Comparison of ENCODE assay signal across 16 mouse cellular contexts in the genomic region with DNA sequence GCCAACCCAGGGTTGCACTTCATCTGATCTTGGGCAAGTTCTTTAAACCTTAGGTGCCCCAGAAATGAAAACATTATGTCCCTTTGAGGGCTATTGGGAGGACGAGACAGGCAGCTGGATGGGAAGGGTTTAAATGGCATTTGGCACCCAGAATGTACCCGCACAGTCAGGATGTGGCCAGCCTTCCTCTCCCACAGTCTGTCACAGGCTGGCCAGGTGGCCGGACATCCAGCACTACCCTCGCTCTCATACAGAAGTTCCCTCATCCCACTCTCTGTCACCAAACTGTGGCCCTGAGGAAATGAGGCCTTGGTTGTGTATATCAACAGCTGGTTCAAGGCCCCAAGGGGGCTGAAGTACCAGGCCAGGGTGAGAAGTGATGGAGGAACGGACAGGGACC.
"Had no signal": no experiment of that assay in that cellular context is flagged by ENCODE, and none has a peak within 500 bp of the region (broad histone marks: within the 10 kb centered on the region; RNA-seq: fewer than 3 reads in every experiment).

No protein-coding gene starts in this region.

- ATAC-seq: midbrain, embryonic 13.5 days; midbrain, embryonic 16.5 days had no signal

- H3K4me3 ChIP-seq: left cerebral cortex, adult 2 months; liver, embryonic 13.5 days; midbrain, embryonic 13.5 days; myocyte; neural tube, embryonic 13.5 days had no signal

- H3K27me3 ChIP-seq: midbrain, embryonic 13.5 days; neural tube, embryonic 13.5 days had no signal

- DNase-seq: kidney, adult 18-20 months; kidney, adult 9 months; kidney, postnatal 14 days; kidney, postnatal 4 days; layer of hippocampus, postnatal 36 days; liver, embryonic 13.5 days; lung, adult 2 months; lung, postnatal 14 days; retina, postnatal 1 day; right cerebral cortex, postnatal 4 days; thymus, postnatal 36 days had no signal

- H3K9me3 ChIP-seq: liver, embryonic 13.5 days; midbrain, embryonic 13.5 days; neural tube, embryonic 13.5 days had no signal

- H3K4me2 ChIP-seq: liver, embryonic 13.5 days; midbrain, embryonic 13.5 days; neural tube, embryonic 13.5 days had no signal

- H3K9ac ChIP-seq: liver, embryonic 13.5 days; midbrain, embryonic 13.5 days; neural tube, embryonic 13.5 days had no signal

- H3K27ac ChIP-seq: left cerebral cortex, adult 2 months; liver, embryonic 13.5 days; midbrain, embryonic 13.5 days; neural tube, embryonic 13.5 days had no signal

- H3K36me3 ChIP-seq: liver, embryonic 13.5 days had no signal
